ENCODE assay signal across 8 mouse cellular contexts in genomic region chr17:23740136-23740584, GRCm38 (mm10). TPM values are rescaled to one million over a fixed set of nuclear protein-coding genes. Genes with fewer than 3 reads are reported as not detected.
DNase-seq lines count a peak whose midpoint lies in the region; ATAC-seq lines count a peak whose summit lies in the region.

No protein-coding gene starts in this region.

- DNase-seq in adrenal gland, adult 2 months: peak; percentile 95
- peak; percentile 91 for DNase-seq in embryo, embryonic 10.5 days (ENCODE audit: low spot score)
- DNase-seq in gastrocnemius, postnatal 14 days: peak; percentile 89
- peak; percentile 91 to 95 for DNase-seq in left cerebral cortex, postnatal 10 days (ENCODE audit: extremely low spot score in 1 of 2, low spot score in 2 of 2)
- DNase-seq in right cerebral cortex, postnatal 14 days: peak; percentile 89
- peak; percentile 85 to 87 for DNase-seq in urinary bladder, postnatal 4 days (ENCODE audit: low spot score in 2 of 2)

- peak; percentile 81 for ATAC-seq in inflammation-experienced regulatory T-cells, adult 6 months
- peak; percentile 78 for ATAC-seq in megakaryocyte progenitor cell, adult 5-6 weeks (replicated peaks; ENCODE audit: poor library complexity)

- intact Hi-C loops in gastrocnemius, postnatal 14 days (cut with DNase I; ENCODE audit: low total_unique reads): no loop called here
- intact Hi-C loops in left cerebral cortex, postnatal 10 days (cut with DNase I): no loop called here

RNA-seq across cellular contexts. Expression of gene Paqr4, which starts 0.5 kb away (rescaled TPM):
- 10 to 100 TPM in 1 of 2 experiments, 1 to 10 TPM in 1; 7.6 to 17.6 TPM for total RNA-seq in adrenal gland, adult 2 months (2021)
- polyA plus RNA-seq in adrenal gland, adult 2 months (2012; rRNA removed): 33.3 and 37.8 TPM in 2 replicates
- total RNA-seq in gastrocnemius, postnatal 14 days (2021): 1 to 10 TPM; 5.7 to 9.1 TPM
- 1 to 10 TPM; 1.3 to 7.2 (median 2.5) TPM for polyA plus RNA-seq in inflammation-experienced regulatory T-cells, adult 6 months (2017; shearing (Covaris generic))
- total RNA-seq in left cerebral cortex, postnatal 10 days (2021): 10 to 100 TPM; 55.8 to 57.7 TPM
- total RNA-seq in megakaryocyte progenitor cell, adult 5-6 weeks (2015): 1.3 and 1.6 TPM in 2 replicates
- 1.9 and 2.4 TPM in 2 replicates for total RNA-seq in megakaryocyte progenitor cell, adult 5-6 weeks (2017)

RNA-seq across cellular contexts. Expression of gene Kremen2, which starts 5.5 kb away (rescaled TPM):
- total RNA-seq in adrenal gland, adult 2 months (2021): not detected
- polyA plus RNA-seq in adrenal gland, adult 2 months (2012; rRNA removed): 0.28 and 0.54 TPM in 2 replicates
- not detected for total RNA-seq in gastrocnemius, postnatal 14 days (2021)
- polyA plus RNA-seq in inflammation-experienced regulatory T-cells, adult 6 months (2017; shearing (Covaris generic)): 1 to 10 TPM in 2 of 3 experiments, under 1 TPM in 1; 0.78 to 3.2 (median 1.1) TPM
- total RNA-seq in left cerebral cortex, postnatal 10 days (2021): under 1 TPM in 1 of 2 experiments, not detected in 1; 0.36 TPM
- total RNA-seq in megakaryocyte progenitor cell, adult 5-6 weeks (2015): 0.05 TPM in 1 of 2 replicates, not detected in the other
- not detected in 2 replicates for total RNA-seq in megakaryocyte progenitor cell, adult 5-6 weeks (2017)

RNA-seq across cellular contexts. Expression of gene Pkmyt1, which starts 14.0 kb away (rescaled TPM):
- total RNA-seq in adrenal gland, adult 2 months (2021): 1 to 10 TPM; 2.8 to 2.9 TPM
- 21.8 and 23.1 TPM in 2 replicates for polyA plus RNA-seq in adrenal gland, adult 2 months (2012; rRNA removed)
- 1 to 10 TPM; 2.1 to 2.3 TPM for total RNA-seq in gastrocnemius, postnatal 14 days (2021)
- polyA plus RNA-seq in inflammation-experienced regulatory T-cells, adult 6 months (2017; shearing (Covaris generic)): 10 to 100 TPM in 2 of 3 experiments, 1 to 10 TPM in 1; 7.5 to 18.5 (median 11.3) TPM
- 1 to 10 TPM; 6.5 to 7.2 TPM for total RNA-seq in left cerebral cortex, postnatal 10 days (2021)
- total RNA-seq in megakaryocyte progenitor cell, adult 5-6 weeks (2015): 34.5 and 36.9 TPM in 2 replicates
- 17.3 and 20.5 TPM in 2 replicates for total RNA-seq in megakaryocyte progenitor cell, adult 5-6 weeks (2017)

RNA-seq across cellular contexts. Expression of gene 1520401A03Rik, which starts 17.6 kb away (rescaled TPM):
- total RNA-seq in adrenal gland, adult 2 months (2021): 10 to 100 TPM in 1 of 2 experiments, 1 to 10 TPM in 1; 2.5 to 18.2 TPM
- 1.8 and 2.4 TPM in 2 replicates for polyA plus RNA-seq in adrenal gland, adult 2 months (2012; rRNA removed)
- total RNA-seq in gastrocnemius, postnatal 14 days (2021): under 1 TPM in 1 of 2 experiments, not detected in 1; 0.09 TPM
- not detected for polyA plus RNA-seq in inflammation-experienced regulatory T-cells, adult 6 months (2017; shearing (Covaris generic))
- under 1 TPM; 0.11 to 0.61 TPM for total RNA-seq in left cerebral cortex, postnatal 10 days (2021)
- not detected in 2 replicates for total RNA-seq in megakaryocyte progenitor cell, adult 5-6 weeks (2015)
- total RNA-seq in megakaryocyte progenitor cell, adult 5-6 weeks (2017): not detected in 2 replicates

RNA-seq across cellular contexts. Expression of gene Flywch1, which starts 31.2 kb away (rescaled TPM):
- 10 to 100 TPM; 61.8 to 85.0 TPM for total RNA-seq in adrenal gland, adult 2 months (2021)
- polyA plus RNA-seq in adrenal gland, adult 2 months (2012; rRNA removed): 45.8 and 49.3 TPM in 2 replicates
- total RNA-seq in gastrocnemius, postnatal 14 days (2021): 10 to 100 TPM; 35.6 to 35.8 TPM
- polyA plus RNA-seq in inflammation-experienced regulatory T-cells, adult 6 months (2017; shearing (Covaris generic)): 10 to 100 TPM; 13.2 to 15.6 (median 13.7) TPM
- 100 to 1,000 TPM; 125 to 133 TPM for total RNA-seq in left cerebral cortex, postnatal 10 days (2021)
- 4.7 and 5.1 TPM in 2 replicates for total RNA-seq in megakaryocyte progenitor cell, adult 5-6 weeks (2015)
- 9.9 and 10.6 TPM in 2 replicates for total RNA-seq in megakaryocyte progenitor cell, adult 5-6 weeks (2017)

Comparison
In these comparisons a context has a peak if more than half of its experiments do, and no peak if none do; other contexts are left out.
1. Peak in every context shown above with its lines: DNase-seq and ATAC-seq.